8 mouse cellular contexts compared by ENCODE assay signal in genomic region chr15:103168801-103169611, GRCm38 (mm10). TPM values are rescaled to one million over a fixed set of nuclear protein-coding genes. Genes with fewer than 3 reads are reported as not detected.
A peak's percentile ranks its signal among the peaks of the same experiment; 100 is the strongest.
DNase-seq lines count a peak whose midpoint lies in the region; ATAC-seq and TF ChIP-seq lines count a peak whose summit lies in the region.

No protein-coding gene starts in this region.

- peak overlapping the region; percentile 93 for H3K4me2 ChIP-seq in heart, embryonic 15.5 days
- H3K4me2 ChIP-seq in midbrain, postnatal 0 days (ENCODE audit: low read depth, low read length, poor library complexity, severe bottlenecking), result peak overlapping the region; percentile 92

- H3K9ac ChIP-seq in heart, embryonic 15.5 days, result peak overlapping the region; percentile 46
- 0 out of 2 replicates have a peak overlapping the region, but pooled peaks have one; percentile 16 for H3K9ac ChIP-seq in liver, adult 2 months (ENCODE audit: low read depth, low read length)
- H3K9ac ChIP-seq in midbrain, postnatal 0 days (replicated peaks; ENCODE audit: low read length, poor library complexity, severe bottlenecking), result peak overlapping the region; percentile 60

- WGBS in heart, embryonic 10.5 days, result 1% methylated on average over 62 of the region's 63 CpGs
- WGBS in heart, embryonic 15.5 days, result under 1% methylated on average over 63 of the region's 63 CpGs
- WGBS in liver, adult 2 months, result 6% methylated on average over 63 of the region's 63 CpGs
- 1% methylated on average over 58 of the region's 63 CpGs for WGBS in midbrain, postnatal 0 days

- DNase-seq in heart, embryonic 10.5 days (ENCODE audit: low spot score), result no peak
- DNase-seq in heart, adult 9 months (ENCODE audit: low spot score in 2 of 2), result no peak
- peak; percentile 25 for DNase-seq in adrenal gland, postnatal 25 days
- no peak for DNase-seq in liver, adult 2 months (ENCODE audit: extremely low read depth, low read depth, low spot score)
- no peak for DNase-seq in midbrain, postnatal 0 days (ENCODE audit: low spot score)
- no peak for DNase-seq in right cerebral cortex, postnatal 14 days
- no peak for DNase-seq in layer of hippocampus, postnatal 14 days (ENCODE audit: low spot score in 2 of 2)

- TF ChIP-seq POLR2A in liver, adult 2 months (IDR thresholded peaks at IDR 0.05; ENCODE audit: extremely low read depth, insufficient read depth, low read length), result no peak

- peak overlapping the region; percentile 65 for H3K4me3 ChIP-seq in heart, embryonic 10.5 days
- peak overlapping the region; percentile 51 for H3K4me3 ChIP-seq in heart, embryonic 15.5 days
- peak overlapping the region; percentile 51; the same call in 1 of the 2 replicates for H3K4me3 ChIP-seq in liver, adult 2 months (ENCODE audit: insufficient read depth, low read depth, low read length)
- peak overlapping the region; percentile 49 for H3K4me3 ChIP-seq in midbrain, postnatal 0 days (ENCODE audit: low read depth, low read length)

- H3K79me2 ChIP-seq in liver, adult 2 months (ENCODE audit: control insufficient read depth, insufficient read depth, low read length), result no peaks in the 10 kb centered on the region

- peaks cover 37% of the 10 kb centered on the region for H3K4me1 ChIP-seq in heart, embryonic 10.5 days
- peaks cover 23% of the 10 kb centered on the region for H3K4me1 ChIP-seq in heart, embryonic 15.5 days (replicated peaks)
- no peaks in the 10 kb centered on the region for H3K4me1 ChIP-seq in liver, adult 2 months (ENCODE audit: control insufficient read depth, insufficient read depth, low read length)
- peaks cover 4% of the 10 kb centered on the region; the same call in 1 of the 2 replicates for H3K4me1 ChIP-seq in midbrain, postnatal 0 days (ENCODE audit: insufficient read depth, low read length)

- H3K9me3 ChIP-seq in heart, embryonic 10.5 days, result no peaks in the 10 kb centered on the region
- H3K9me3 ChIP-seq in heart, embryonic 15.5 days (replicated peaks), result no peaks in the 10 kb centered on the region
- no peaks in the 10 kb centered on the region for H3K9me3 ChIP-seq in midbrain, postnatal 0 days (ENCODE audit: low read length)

- ATAC-seq in heart, embryonic 15.5 days (replicated peaks; ENCODE audit: insufficient number of reproducible peaks, insufficient read depth, low FRiP score, low read depth), result no peak
- no peak; the same call in 1 of the 2 replicates for ATAC-seq in midbrain, postnatal 0 days (ENCODE audit: low FRiP score)

- H3K27me3 ChIP-seq in heart, embryonic 10.5 days (ENCODE audit: insufficient read depth, poor library complexity, severe bottlenecking), result peaks cover 93% of the 10 kb centered on the region
- peaks cover 95% of the 10 kb centered on the region for H3K27me3 ChIP-seq in heart, embryonic 15.5 days
- peaks cover 14% of the 10 kb centered on the region for H3K27me3 ChIP-seq in liver, adult 2 months (ENCODE audit: control insufficient read depth, insufficient read depth, low read length)
- H3K27me3 ChIP-seq in midbrain, postnatal 0 days (ENCODE audit: insufficient read depth, low read length), result peaks cover 44% of the 10 kb centered on the region

- no peak for TF ChIP-seq CTCF in liver, adult 2 months (IDR thresholded peaks at IDR 0.05; ENCODE audit: low read depth, low read length)
- no peak for TF ChIP-seq CTCF in midbrain, postnatal 0 days (IDR thresholded peaks at IDR 0.05)

- H3K27ac ChIP-seq in heart, embryonic 10.5 days, result peak overlapping the region; percentile 18
- H3K27ac ChIP-seq in heart, embryonic 15.5 days, result no peak overlapping the region
- no peak overlapping the region for H3K27ac ChIP-seq in liver, adult 2 months (replicated peaks; ENCODE audit: insufficient read depth, low read depth, low read length)
- H3K27ac ChIP-seq in midbrain, postnatal 0 days (ENCODE audit: low read depth, low read length), result no peak overlapping the region

- no peaks in the 10 kb centered on the region for H3K36me3 ChIP-seq in heart, embryonic 10.5 days
- H3K36me3 ChIP-seq in heart, embryonic 15.5 days, result no peaks in the 10 kb centered on the region
- no peaks in the 10 kb centered on the region for H3K36me3 ChIP-seq in liver, adult 2 months (ENCODE audit: control insufficient read depth, insufficient read depth, low read length)
- no peaks in the 10 kb centered on the region for H3K36me3 ChIP-seq in midbrain, postnatal 0 days (ENCODE audit: insufficient read depth, low read length)

RNA-seq across cellular contexts. Expression of gene Smug1, which starts 2.1 kb away (rescaled TPM):
- polyA plus RNA-seq in heart, embryonic 10.5 days (2016; fragmentation: Nextera tagmentation; extraction: Ambion mirVana), result 16.2 and 19.5 TPM in 2 replicates
- total RNA-seq in adrenal gland, postnatal 25 days (2021), result 12.1 and 19.9 TPM in 2 replicates
- 14.1 and 16.8 TPM in 2 replicates for polyA plus RNA-seq in heart, embryonic 15.5 days (2015; fragmentation: Nextera tagmentation; extraction: Ambion mirVana)
- 6.8 and 8.1 TPM in 2 replicates for total RNA-seq in liver, adult 2 months (2014; rRNA removed)
- polyA plus RNA-seq in liver, adult 2 months (2012; rRNA removed), result 9.9 and 11.1 TPM in 2 replicates
- total RNA-seq in midbrain, postnatal 0 days (2014; rRNA removed), result 33.2 and 42.9 TPM in 2 replicates
- polyA plus RNA-seq in midbrain, postnatal 0 days (2015; fragmentation: Nextera tagmentation; extraction: Ambion mirVana), result 13.6 and 14.1 TPM in 2 replicates
- total RNA-seq in layer of hippocampus, postnatal 14 days (2021), result 10 to 100 TPM; 14.5 to 15.4 TPM
